Mouse (Mus musculus): ENCODE measurements around the gene Rnasel.

- TF ChIP-seq MAFK (IDR thresholded peaks at IDR 0.05; ENCODE audit: insufficient read depth, low read depth, low read length), result no peak
- TF ChIP-seq ZC3H11A (IDR thresholded peaks at IDR 0.05; ENCODE audit: borderline replicate concordance, low read depth, low read length), result no peak
- TF ChIP-seq HCFC1 (IDR thresholded peaks at IDR 0.05; ENCODE audit: borderline replicate concordance, insufficient read depth, low read length), result no peak
- TF ChIP-seq CHD2 (IDR thresholded peaks at IDR 0.05; ENCODE audit: low read depth, low read length), result no peak
These were observed 21.0 kb downstream of the Rnasel start for GRCm38 (mm10) chr1:153769998-153770775.
